Mouse (Mus musculus) CH12.LX (cell line): ENCODE data around the gene Mettl3. TPM values are rescaled to one million over a fixed set of nuclear protein-coding genes. Genes with fewer than 3 reads are reported as not detected.
A peak's percentile ranks its signal among the peaks of the same experiment; 100 is the strongest.

Experiments
- DNase-seq: peaks from one replicate; pipeline ENCODE4 v3.0.0-alpha.2; 2013; ENCODE audit errors: extremely low read depth
- H3K27ac ChIP-seq: 2 replicates; pipeline ENCODE4 v1.5.1; 2012; ENCODE audit warnings: low read depth, mild to moderate bottlenecking, control low read depth, moderate library complexity; ENCODE audit not compliant: insufficient read depth
- H3K27me3 ChIP-seq: replicated peaks from 2 replicates; pipeline ENCODE3; 2012; ENCODE audit warnings: inconsistent platforms
- H3K36me3 ChIP-seq, 2 experiments: replicated peaks in 1 of 2; 2 replicates each; pipeline versions ENCODE3 to v1.6.1; 2012; ENCODE audit warnings: inconsistent platforms in 1 of 2, low read length in 1 of 2, mild to moderate bottlenecking in 1 of 2, mixed read lengths in 1 of 2, moderate library complexity in 1 of 2; ENCODE audit not compliant: control insufficient read depth in 1 of 2, insufficient read depth in 1 of 2
- H3K4me1 ChIP-seq, 2 experiments: 2 replicates each; pipeline ENCODE4 v1.6.1; 2012; ENCODE audit warnings: inconsistent platforms in 1 of 2, moderate library complexity in 1 of 2; ENCODE audit not compliant: insufficient read depth in 2 of 2, control insufficient read depth in 1 of 2
- H3K4me2 ChIP-seq: 2 replicates; pipeline ENCODE4 v1.6.1; 2012; ENCODE audit warnings: low read depth, mild to moderate bottlenecking, control low read depth; ENCODE audit not compliant: poor library complexity, insufficient read depth, severe bottlenecking
- H3K4me3 ChIP-seq, 3 experiments: fragments of 150-350 bp in 1 of 3; sonication (generic) in 1 of 3; replicated peaks in 1 of 3; 2 replicates each; pipeline versions ENCODE3 to v1.5.1; 2011 to 2012; ENCODE audit warnings: low read depth in 2 of 3, low read length in 2 of 3, mild to moderate bottlenecking in 2 of 3, moderate library complexity in 2 of 3, control low read depth in 1 of 3, improper control_type of control experiment in 1 of 3, inconsistent platforms in 1 of 3, mixed read lengths in 1 of 3; ENCODE audit not compliant: poor library complexity in 1 of 3
- H3K79me2 ChIP-seq: replicated peaks from 2 replicates; pipeline ENCODE4 v1.6.1; 2012; ENCODE audit warnings: mild to moderate bottlenecking, moderate library complexity; ENCODE audit not compliant: control insufficient read depth, poor library complexity, insufficient read depth, severe bottlenecking; ENCODE audit errors: extremely low read depth
- H3K9ac ChIP-seq: 2 replicates; pipeline ENCODE4 v1.6.1; 2012; ENCODE audit warnings: low read depth, mild to moderate bottlenecking, control low read depth, moderate library complexity; ENCODE audit not compliant: insufficient read depth
- H3K9me3 ChIP-seq: replicated peaks from 2 replicates; pipeline ENCODE3; 2012; ENCODE audit warnings: low read length, inconsistent platforms, mixed read lengths
- BHLHE40 ChIP-seq: IDR thresholded peaks from 2 replicates; pipeline ENCODE4 v1.6.1; 2011; ENCODE audit warnings: mild to moderate bottlenecking, low read depth, low read length, improper control_type of control experiment
- CHD1 ChIP-seq: IDR thresholded peaks from 2 replicates; pipeline ENCODE4 v1.6.1; 2012; ENCODE audit warnings: low read depth, low read length, improper control_type of control experiment, inconsistent platforms
- CTCF ChIP-seq, 2 experiments: IDR thresholded peaks in 1 of 2; conservative IDR thresholded peaks in 1 of 2; 2 replicates each; pipeline ENCODE4 v1.5.1; 2011 to 2012; ENCODE audit warnings: low read depth in 2 of 2, low read length in 2 of 2, improper control_type of control experiment in 1 of 2, inconsistent platforms in 1 of 2, mild to moderate bottlenecking in 1 of 2, moderate library complexity in 1 of 2
- ELF1 ChIP-seq: IDR thresholded peaks from 2 replicates; pipeline ENCODE4 v1.6.1; 2014; ENCODE audit warnings: low read depth, mild to moderate bottlenecking, inconsistent platforms, low read length, improper control_type of control experiment
- EP300 ChIP-seq: IDR thresholded peaks from 2 replicates; pipeline ENCODE4 v1.6.1; 2011; ENCODE audit warnings: low read length, improper control_type of control experiment
- ETS1 ChIP-seq: conservative IDR thresholded peaks from 2 replicates; pipeline ENCODE4 v1.6.1; 2012; ENCODE audit warnings: low read depth, mild to moderate bottlenecking, inconsistent platforms, low read length, improper control_type of control experiment, moderate library complexity
- GABPA ChIP-seq: IDR thresholded peaks from 2 replicates; pipeline ENCODE4 v1.6.1; 2012; ENCODE audit warnings: low read depth, low read length, improper control_type of control experiment, inconsistent platforms; ENCODE audit not compliant: insufficient replicate concordance
- HCFC1 ChIP-seq: IDR thresholded peaks from 2 replicates; pipeline ENCODE4 v1.6.1; 2012; ENCODE audit warnings: low read depth, mild to moderate bottlenecking, inconsistent platforms, low read length, improper control_type of control experiment
- IRF4 ChIP-seq: IDR thresholded peaks from 2 replicates; pipeline ENCODE4 v1.6.1; 2014; ENCODE audit warnings: low read depth, mild to moderate bottlenecking, inconsistent platforms, low read length, improper control_type of control experiment
- JUND ChIP-seq: conservative IDR thresholded peaks from 2 replicates; pipeline ENCODE4 v1.6.1; 2011; ENCODE audit warnings: low read depth, low read length, improper control_type of control experiment
- MAFK ChIP-seq: IDR thresholded peaks from 2 replicates; pipeline ENCODE4 v1.6.1; 2011; ENCODE audit warnings: low read length, improper control_type of control experiment; ENCODE audit not compliant: insufficient replicate concordance
- MAX ChIP-seq: IDR thresholded peaks from 2 replicates; pipeline ENCODE4 v1.6.1; 2011; ENCODE audit warnings: low read length, improper control_type of control experiment
- MAZ ChIP-seq: IDR thresholded peaks from 2 replicates; pipeline ENCODE4 v1.6.1; 2012; ENCODE audit warnings: low read depth, mild to moderate bottlenecking, inconsistent platforms, low read length, improper control_type of control experiment, moderate library complexity
- MEF2A ChIP-seq: IDR thresholded peaks from 2 replicates; pipeline ENCODE4 v1.6.1; 2014; ENCODE audit warnings: low read depth, mild to moderate bottlenecking, inconsistent platforms, low read length, improper control_type of control experiment, borderline replicate concordance
- MXI1 ChIP-seq: IDR thresholded peaks from 2 replicates; pipeline ENCODE4 v1.6.1; 2011; ENCODE audit warnings: mild to moderate bottlenecking, low read depth, low read length, improper control_type of control experiment
- MYC ChIP-seq: IDR thresholded peaks from 2 replicates; pipeline ENCODE4 v1.6.1; 2011; ENCODE audit warnings: low read depth, mild to moderate bottlenecking, improper control_type of control experiment, low read length
- NELFE ChIP-seq: IDR thresholded peaks from 2 replicates; pipeline ENCODE4 v1.6.1; 2011; ENCODE audit warnings: low read depth, low read length, improper control_type of control experiment
- NRF1 ChIP-seq: IDR thresholded peaks from 2 replicates; pipeline ENCODE4 v1.6.1; 2014; ENCODE audit warnings: low read depth, mild to moderate bottlenecking, inconsistent platforms, low read length, improper control_type of control experiment, moderate library complexity
- POLR2AphosphoS2 ChIP-seq: IDR thresholded peaks from 2 replicates; pipeline ENCODE4 v1.6.1; 2011; ENCODE audit warnings: low read depth, low read length, improper control_type of control experiment
- RAD21 ChIP-seq: IDR thresholded peaks from 2 replicates; pipeline ENCODE4 v1.6.1; 2011; ENCODE audit warnings: low read depth, mild to moderate bottlenecking, low read length, improper control_type of control experiment, moderate library complexity
- RCOR1 ChIP-seq: conservative IDR thresholded peaks from 2 replicates; pipeline ENCODE4 v1.6.1; 2012; ENCODE audit warnings: low read depth, mild to moderate bottlenecking, inconsistent platforms, low read length, improper control_type of control experiment
- SIN3A ChIP-seq: IDR thresholded peaks from 2 replicates; pipeline ENCODE4 v1.6.1; 2012; ENCODE audit warnings: low read length, improper control_type of control experiment, inconsistent platforms
- TBP ChIP-seq: conservative IDR thresholded peaks from 2 replicates; pipeline ENCODE4 v1.6.1; 2011; ENCODE audit warnings: low read depth, low read length, improper control_type of control experiment
- UBTF ChIP-seq: IDR thresholded peaks from 2 replicates; pipeline ENCODE4 v1.6.1; 2012; ENCODE audit warnings: low read depth, mild to moderate bottlenecking, inconsistent platforms, low read length, improper control_type of control experiment, moderate library complexity
- USF2 ChIP-seq: conservative IDR thresholded peaks from 2 replicates; pipeline ENCODE4 v1.6.1; 2011; ENCODE audit warnings: low read depth, low read length, improper control_type of control experiment
- ZC3H11A ChIP-seq: IDR thresholded peaks from 2 replicates; pipeline ENCODE4 v1.6.1; 2012; ENCODE audit warnings: low read depth, mild to moderate bottlenecking, inconsistent platforms, low read length, improper control_type of control experiment
- ZKSCAN1 ChIP-seq: IDR thresholded peaks from 2 replicates; pipeline ENCODE4 v1.6.1; 2012; ENCODE audit warnings: low read depth, inconsistent platforms, low read length, improper control_type of control experiment, borderline replicate concordance
- ZMIZ1 ChIP-seq: IDR thresholded peaks from 2 replicates; pipeline ENCODE4 v1.6.1; 2012; ENCODE audit warnings: low read depth, mild to moderate bottlenecking, inconsistent platforms, low read length, improper control_type of control experiment
- ZNF384 ChIP-seq: IDR thresholded peaks from 2 replicates; pipeline ENCODE4 v1.6.1; 2012; ENCODE audit warnings: low read depth, low read length, improper control_type of control experiment, inconsistent platforms
- dilution Hi-C: fragments of 300-500 bp; cut with MboI; formaldehyde crosslinking; loops from 2 replicates; pipeline ENCODE4 v1.14.3; 2020; ENCODE audit warnings: low sequenced_read_pairs; ENCODE audit not compliant: extremely low pct_unique_long_range_greater_than_20kb, extremely low pct_ligation_motif_present
- in situ Hi-C: fragments of 300-500 bp; cut with MboI; formaldehyde crosslinking; loops from 3 replicates; pipeline ENCODE4 v1.14.3; 2019; ENCODE audit warnings: low sequenced_read_pairs, low pct_ligation_motif_present, low pct_unique_long_range_greater_than_20kb, mixed read lengths
- polyA plus RNA-seq: library from polyadenylated mRNA; unstranded; fragments of >175 nt; gene quantifications from 2 replicates; pipeline ENCODE4 v1.2.1, GENCODE M21; 2012; ENCODE audit warnings: low read depth; ENCODE audit not compliant: insufficient read length
- total RNA-seq, 2 experiments: library from RNA; depleted of rRNA; stranded (reverse); fragments of 300-350 nt in 1 of 2; fragments of >200 nt in 1 of 2; gene quantifications; 2 replicates each; pipeline ENCODE4 v1.2.3; 2012 to 2014

Gene Mettl3
- total and polyA plus RNA-seq, 3 experiments = 41.6 to 47.4 (median 47.0) TPM

- no peak overlapping the region for H3K4me3 ChIP-seq
- no peak overlapping the region for H3K27ac ChIP-seq
- dilution Hi-C loops = no loop called here
- no peaks in the 10 kb centered on the region for H3K36me3 ChIP-seq
- H3K79me2 ChIP-seq = no peaks in the 10 kb centered on the region
- H3K9me3 ChIP-seq = peaks cover 2% of the 10 kb centered on the region
- no peak for TF ChIP-seq HCFC1
- no peak for TF ChIP-seq BHLHE40
- TF ChIP-seq EP300 = no peak
- TF ChIP-seq JUND = no peak
- TF ChIP-seq SIN3A = no peak
- TF ChIP-seq CHD1 = no peak
- TF ChIP-seq RCOR1 = no peak
- TF ChIP-seq GABPA = no peak
- no peak for TF ChIP-seq RAD21
- TF ChIP-seq MEF2A = no peak
- TF ChIP-seq MAX = no peak
- TF ChIP-seq MYC = no peak
- no peak for TF ChIP-seq MAZ
- TF ChIP-seq, all 38 proteins: peak for 0
- Histone ChIP-seq H3K9ac (no peak overlapping the region), H3K4me2 (no peak overlapping the region), H3K27me3 (peaks cover 6% of the 10 kb centered on the region), H3K4me1 (peaks cover 5 to 14% of the 10 kb centered on the region in 2 experiments)
- in situ Hi-C loops = loop anchor here (5.0 to 25.0 kb wide), 4 partner anchors 42 to 427 kb away; partner anchors contain the start of genes Ndrg2, Rnase13, Supt16 and Tppp2
- DNase-seq = no peak
These were observed 34.6 kb upstream of the Mettl3 start for GRCm38 (mm10) chr14:52339512-52339852.

GRCm38 (mm10) chr14:52338751-52339511 is 34.0 kb upstream of the Mettl3 start:
- in situ Hi-C loops = loop anchor here (5.0 to 25.0 kb wide), 4 partner anchors 42 to 427 kb away; partner anchors contain the start of genes Ndrg2, Rnase13, Supt16 and Tppp2
- no peak for TF ChIP-seq ZNF384
- no peak; the same call in 1 of the 2 replicates for TF ChIP-seq JUND
- TF ChIP-seq EP300 = no peak
- no peak for TF ChIP-seq BHLHE40
- TF ChIP-seq RCOR1 = no peak
- TF ChIP-seq CHD1 = no peak
- TF ChIP-seq ZKSCAN1 = no peak
- 0 out of 2 replicates have a peak, but pooled peaks have one; percentile 64 for TF ChIP-seq MYC
- no peak for TF ChIP-seq ZMIZ1
- 0 out of 2 replicates have a peak, but pooled peaks have one; percentile 44 for TF ChIP-seq NELFE
- TF ChIP-seq POLR2AphosphoS2 = no peak
- 0 out of 2 replicates have a peak, but pooled peaks have one; percentile 35 for TF ChIP-seq SIN3A
- no peak for TF ChIP-seq UBTF
- TF ChIP-seq CTCF (conservative IDR thresholded peaks at IDR 0.05 in 1 of 2, IDR thresholded peaks at IDR 0.05 in 1 of 2; ENCODE audit: low read depth in 2 of 2, low read length in 2 of 2) = peak; percentile 79 to 95
- 0 out of 2 replicates have a peak, but pooled peaks have one; percentile 17 for TF ChIP-seq IRF4
- TF ChIP-seq TBP = no peak
- no peak for TF ChIP-seq MAFK
- no peak for TF ChIP-seq NRF1
- TF ChIP-seq ETS1 = no peak
- 0 out of 2 replicates have a peak, but pooled peaks have one; percentile 12 for TF ChIP-seq MXI1
- TF ChIP-seq USF2 = no peak
- TF ChIP-seq ZC3H11A = peak; percentile 67
- no peak for TF ChIP-seq ELF1
- TF ChIP-seq MAZ = peak; percentile 63; the same call in 1 of the 2 replicates
- TF ChIP-seq MAX = no peak

More at GRCm38 (mm10) chr14:52338751-52339511, 34.0 kb upstream of the Mettl3 start:
- peaks cover 6% of the 10 kb centered on the region for H3K27me3 ChIP-seq
- dilution Hi-C loops = no loop called here
- H3K79me2 ChIP-seq = no peaks in the 10 kb centered on the region
- no peaks in the 10 kb centered on the region for H3K36me3 ChIP-seq
- H3K4me3 ChIP-seq = no peak overlapping the region
- no peaks in the 10 kb centered on the region for H3K9me3 ChIP-seq
- no peak overlapping the region for H3K27ac ChIP-seq
- peaks cover 5 to 14% of the 10 kb centered on the region in 2 experiments for H3K4me1 ChIP-seq
- peak overlapping the region; percentile 42 for H3K4me2 ChIP-seq
- DNase-seq = peak; percentile 79
- H3K9ac ChIP-seq = no peak overlapping the region
